Mouse (Mus musculus) cerebellum, adult 2 months (tissue): ENCODE measurements around the gene Stxbp6. TPM values are rescaled to one million over a fixed set of nuclear protein-coding genes. Genes with fewer than 3 reads are reported as not detected.
"Not testable (repeated sequence)": the region's sequence is repeated elsewhere in the genome, so short reads cannot be mapped to it uniquely, and the experiment has no call there.

Experiments
- DNase-seq, 2 experiments: peaks; one replicate each; pipeline ENCODE4 v3.0.0; 2021
- H3K27ac ChIP-seq: fragments of 200-500 bp; 2 replicates; pipeline ENCODE4 v1.5.1; 2012; ENCODE audit warnings: low read length, control low read depth, inconsistent platforms; ENCODE audit not compliant: insufficient read depth
- H3K27me3 ChIP-seq: fragments of 200-500 bp; 2 replicates; pipeline ENCODE4 v1.6.1; 2012; ENCODE audit warnings: inconsistent platforms, mild to moderate bottlenecking, low read length, moderate library complexity; ENCODE audit not compliant: control insufficient read depth, insufficient read depth
- H3K4me1 ChIP-seq: fragments of 200-500 bp; 2 replicates; pipeline ENCODE4 v1.6.1; 2011; ENCODE audit warnings: low read length; ENCODE audit not compliant: control insufficient read depth, insufficient read depth
- H3K4me3 ChIP-seq: fragments of 200-500 bp; replicated peaks from 2 replicates; pipeline ENCODE3; 2011; ENCODE audit warnings: mild to moderate bottlenecking, low read depth, low read length, control low read depth; ENCODE audit not compliant: insufficient read depth
- CTCF ChIP-seq: fragments of 200-500 bp; IDR thresholded peaks from 2 replicates; pipeline ENCODE4 v1.5.1; 2011; ENCODE audit warnings: low read depth, mild to moderate bottlenecking, control low read depth, low read length, moderate library complexity, borderline replicate concordance; ENCODE audit not compliant: insufficient read depth
- POLR2A ChIP-seq: fragments of 200-500 bp; IDR thresholded peaks from 2 replicates; pipeline ENCODE4 v1.6.1; 2011; ENCODE audit warnings: low read length, control low read depth, borderline replicate concordance; ENCODE audit not compliant: insufficient read depth
- WGBS: fragments of 180-500 bp; shearing (Covaris S2); methylation state at CpG from one replicate; pipeline ENCODE4 v1.1.7; 2018; 5-methylcytosine and 5-hydroxymethylcytosine counted together
- polyA plus RNA-seq: library from polyadenylated mRNA; depleted of rRNA; stranded (reverse); fragments of >200 nt; gene quantifications from 2 replicates; pipeline ENCODE4 v1.2.3, GENCODE M21; 2012; rRNA removed

Gene Stxbp6
- polyA plus RNA-seq = 17.4 and 26.5 TPM in 2 replicates

GRCm38 (mm10) chr12:45074611-45075342 lies at the start of gene Stxbp6:
Gene Stxbp6 (minus strand): TSS chr12:45074709.
- peak; percentile 27 to 35 for DNase-seq
- 2% methylated on average over 20 of the region's 20 CpGs for WGBS
- Histone ChIP-seq H3K27ac (no peak within 1 kb of the TSS), H3K27me3 (peaks cover 1% of the 10 kb centered on the region; the same call in 1 of the 2 replicates), H3K4me3 (peak within 1 kb of the TSS; percentile 41), H3K4me1 (no peaks in the 10 kb centered on the region)
- TF ChIP-seq POLR2A = no peak
- TF ChIP-seq CTCF = no peak

DNA sequence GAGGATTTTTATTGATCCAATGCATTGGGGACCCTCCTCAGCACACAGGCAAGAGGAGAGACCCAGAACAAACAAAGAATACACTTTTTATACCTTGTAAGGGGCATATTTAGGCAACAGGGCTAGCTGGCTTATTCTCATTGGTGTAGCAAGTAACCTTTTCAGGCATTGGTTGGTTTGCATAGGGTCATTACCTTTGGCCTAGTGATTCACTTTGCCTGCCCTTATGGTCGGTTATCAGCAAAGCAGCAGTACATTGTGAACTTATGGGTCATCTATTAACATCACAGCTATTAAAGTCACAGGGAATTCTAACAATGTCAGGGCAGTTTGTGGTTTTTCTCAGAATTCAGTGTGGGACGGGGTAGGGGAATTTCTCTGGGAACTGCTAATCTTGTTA lies 28.4 kb upstream of the Stxbp6 start:
- 78% methylated on average over 2 of the region's 2 CpGs for WGBS
- not testable (repeated sequence) for H3K4me3 ChIP-seq, H3K4me1 ChIP-seq, H3K27ac ChIP-seq, H3K27me3 ChIP-seq, DNase-seq

- Histone ChIP-seq H3K4me3 (no peak overlapping the region), H3K4me1 (no peaks in the 10 kb centered on the region), H3K27me3 (no peaks in the 10 kb centered on the region), H3K27ac (peak overlapping the region; percentile 4; the same call in 1 of the 2 replicates)
- no peak for TF ChIP-seq CTCF
- TF ChIP-seq POLR2A = no peak
- 43% methylated on average over 2 of the region's 2 CpGs for WGBS
- DNase-seq = peak in 1 of 2 experiments; percentile 9
These were observed 19.2 kb upstream of the Stxbp6 start for GRCm38 (mm10) chr12:45093732-45094131.

DNA sequence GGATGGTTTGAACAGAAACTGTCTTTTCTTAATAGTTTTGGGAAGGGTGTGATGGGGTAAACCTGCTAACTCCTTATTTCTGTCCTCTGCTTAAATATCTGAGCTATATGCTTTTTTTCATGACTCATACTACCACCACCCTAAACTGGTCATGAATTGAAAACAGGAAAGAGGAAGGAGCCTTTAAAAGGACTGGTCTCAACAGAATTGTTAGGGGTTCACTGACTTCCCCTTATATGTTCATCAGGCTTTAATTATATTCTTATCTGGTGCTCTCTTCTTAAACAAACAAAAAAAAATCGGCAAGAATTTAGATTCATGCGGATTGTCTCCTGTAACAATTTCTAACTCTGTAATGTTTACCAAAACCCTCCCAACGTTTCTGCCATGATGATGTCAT lies 17.9 kb upstream of the Stxbp6 start:
- Histone ChIP-seq H3K27me3 (no peaks in the 10 kb centered on the region), H3K4me3 (no peak overlapping the region), H3K27ac (no peak overlapping the region), H3K4me1 (no peaks in the 10 kb centered on the region)
- WGBS = 84% methylated on average over 3 of the region's 3 CpGs
- no peak for TF ChIP-seq CTCF
- no peak for TF ChIP-seq POLR2A
- DNase-seq = no peak

DNA sequence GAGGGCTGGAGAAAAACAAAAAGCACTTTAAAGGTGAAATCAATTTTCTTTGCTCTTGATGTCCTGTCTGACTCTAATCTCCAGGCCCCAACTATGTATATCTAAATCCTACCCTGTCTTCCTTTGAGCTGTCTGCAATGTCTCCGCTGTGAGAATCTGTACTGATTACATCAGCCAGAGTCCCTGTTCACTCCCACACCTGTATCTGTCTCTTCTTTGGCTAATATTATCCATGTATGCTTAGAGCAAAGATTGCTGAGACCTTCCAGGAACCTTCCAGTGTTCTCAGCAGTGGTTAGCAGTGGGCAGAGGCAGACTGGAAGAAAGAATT lies 8.6 kb upstream of the Stxbp6 start:
- Histone ChIP-seq H3K27ac (no peak overlapping the region), H3K4me3 (no peak overlapping the region), H3K4me1 (no peaks in the 10 kb centered on the region), H3K27me3 (no peaks in the 10 kb centered on the region)
- 88% methylated on average over 1 of the region's 1 CpGs for WGBS
- TF ChIP-seq CTCF (no peak), POLR2A (no peak)
- no peak for DNase-seq

DNA sequence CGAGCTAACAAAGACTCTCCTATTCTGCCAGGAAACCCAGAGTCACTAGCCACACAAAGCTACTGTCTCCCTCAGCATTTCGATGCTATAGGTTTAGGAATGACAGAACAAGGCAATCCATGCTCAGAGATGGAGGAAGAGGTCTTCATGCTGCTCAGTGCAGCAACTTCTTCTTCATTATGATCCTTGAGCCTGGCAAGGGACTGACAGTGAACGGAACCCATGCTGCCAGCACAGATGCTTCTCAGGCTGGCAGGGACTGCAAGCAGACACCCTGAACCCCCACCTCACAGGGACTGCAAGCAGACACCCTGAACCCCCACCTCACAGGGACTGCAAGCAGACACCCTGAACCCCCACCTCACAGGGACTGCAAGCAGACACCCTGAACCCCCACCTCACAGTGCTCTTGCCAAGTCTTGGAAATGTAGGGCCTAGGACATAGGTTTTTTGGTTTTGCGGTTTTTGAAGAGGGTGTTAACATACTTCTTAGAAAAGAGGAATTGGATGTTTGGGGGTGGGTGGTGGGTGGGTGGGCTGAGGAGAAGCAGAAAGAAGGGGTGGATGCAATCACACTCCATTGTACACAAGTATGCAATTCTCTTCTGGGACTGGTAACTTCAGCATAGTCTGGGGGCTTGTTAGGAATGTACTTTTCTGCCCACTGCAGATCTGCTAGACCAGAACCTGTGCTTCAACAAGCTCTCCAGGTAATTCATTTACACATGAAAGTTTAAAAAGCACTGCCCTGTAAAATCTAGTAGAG lies 8.1 kb upstream of the Stxbp6 start:
- no peak for DNase-seq
- no peak overlapping the region for H3K27ac ChIP-seq
- no peak for TF ChIP-seq CTCF
- TF ChIP-seq POLR2A = no peak
- no peaks in the 10 kb centered on the region for H3K4me1 ChIP-seq
- WGBS = 68% methylated on average over 4 of the region's 4 CpGs
- H3K4me3 ChIP-seq = no peak overlapping the region
- H3K27me3 ChIP-seq = no peaks in the 10 kb centered on the region

GRCm38 (mm10) chr12:45081617-45082016 lies 7.1 kb upstream of the Stxbp6 start:
- DNase-seq = no peak
- WGBS = 69% methylated on average over 1 of the region's 1 CpGs

GRCm38 (mm10) chr12:45080753-45081122 lies 6.2 kb upstream of the Stxbp6 start:
- no peaks in the 10 kb centered on the region for H3K4me1 ChIP-seq
- TF ChIP-seq CTCF = no peak
- no peak for TF ChIP-seq POLR2A
- no peak overlapping the region for H3K27ac ChIP-seq
- H3K4me3 ChIP-seq = no peak overlapping the region
- DNase-seq = no peak
- 58% methylated on average over 5 of the region's 5 CpGs for WGBS
- no peaks in the 10 kb centered on the region; the same call in 1 of the 2 replicates for H3K27me3 ChIP-seq

More at GRCm38 (mm10) chr12:45081617-45082016, 7.1 kb upstream of the Stxbp6 start:
- TF ChIP-seq CTCF = no peak
- no peak for TF ChIP-seq POLR2A
- no peak overlapping the region for H3K27ac ChIP-seq
- H3K27me3 ChIP-seq = no peaks in the 10 kb centered on the region
- H3K4me1 ChIP-seq = no peaks in the 10 kb centered on the region
- no peak overlapping the region for H3K4me3 ChIP-seq
